Mouse (Mus musculus) small intestine, adult 2 months (tissue): ENCODE results near the gene Tmub2.

Experiments used
- CTCF ChIP-seq: fragments of 200-500 bp; IDR thresholded peaks from 2 replicates; pipeline ENCODE4 v1.5.1; 2012; ENCODE audit warnings: low read depth, mild to moderate bottlenecking, control low read depth, inconsistent platforms, low read length, moderate library complexity, mixed read lengths; ENCODE audit not compliant: insufficient replicate concordance, insufficient read length; ENCODE audit errors: extremely low read depth
- POLR2A ChIP-seq: fragments of 200-500 bp; IDR thresholded peaks from 2 replicates; pipeline ENCODE4 v1.6.1; 2012; ENCODE audit warnings: low read depth, mild to moderate bottlenecking, control low read depth, inconsistent platforms, low read length, moderate library complexity

DNA sequence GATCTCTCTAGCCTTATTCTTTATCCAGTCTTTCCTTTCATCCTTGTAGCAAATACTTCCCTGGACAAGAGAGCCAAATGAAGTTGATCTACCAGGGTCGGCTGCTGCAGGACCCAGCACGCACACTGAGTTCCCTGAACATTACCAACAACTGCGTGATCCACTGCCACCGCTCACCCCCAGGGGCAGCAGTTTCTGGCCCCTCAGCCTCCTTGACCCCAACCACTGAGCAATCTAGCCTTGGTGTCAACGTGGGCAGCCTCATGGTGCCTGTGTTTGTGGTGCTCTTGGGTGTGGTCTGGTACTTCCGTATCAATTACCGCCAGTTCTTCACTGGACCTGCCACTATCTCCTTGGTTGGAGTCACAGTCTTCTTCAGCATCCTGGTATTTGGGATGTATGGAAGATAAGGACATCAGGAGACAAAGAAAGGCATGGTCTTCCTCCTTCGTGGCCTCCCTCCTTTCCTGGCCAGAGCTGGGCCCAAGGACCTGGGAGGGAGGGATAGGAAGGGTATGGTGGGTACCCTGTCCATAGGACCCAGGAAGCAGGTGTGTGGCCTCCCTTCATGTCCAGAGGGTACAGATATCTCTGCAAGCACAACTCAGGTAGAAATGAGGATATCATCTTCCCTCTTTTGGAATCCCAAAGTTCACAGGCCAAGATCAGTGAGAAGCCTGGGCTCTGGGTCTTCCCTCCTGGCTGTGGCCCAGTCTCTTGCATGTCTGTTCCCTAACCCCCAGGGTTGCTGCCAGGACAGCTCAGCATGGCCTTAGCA is 3.5 kb downstream of the Tmub2 start:
- TF ChIP-seq POLR2A (no peak), CTCF (no peak)
